Mouse (Mus musculus) stomach, embryonic 14.5 days (tissue): ENCODE data around the gene 2900026A02Rik. TPM values are rescaled to one million over a fixed set of nuclear protein-coding genes. Genes with fewer than 3 reads are reported as not detected.

ENCODE experiments used
- polyA plus RNA-seq: library from polyadenylated mRNA; unstranded; fragments of >200 nt; fragmentation: Nextera tagmentation; extraction: Ambion mirVana; gene quantifications from 2 replicates; pipeline ENCODE4 v1.2.1, GENCODE M21; 2014

The 2900026A02Rik gene
- polyA plus RNA-seq, 1 experiment from 2014 or later = 9.2 TPM

Other genes starting within 250 kb of the 2900026A02Rik start
- 15.5 and 18.2 TPM in 2 replicates for gene Grk3, start 205.4 kb downstream of the 2900026A02Rik start, polyA plus RNA-seq
- not detected in 2 replicates for gene Crybb2, start 151.1 kb downstream of the 2900026A02Rik start, polyA plus RNA-seq
- gene Crybb3, start 139.7 kb downstream of the 2900026A02Rik start, polyA plus RNA-seq = 1.1 and 2.1 TPM in 2 replicates
- gene Tmem211, start 5.7 kb upstream of the 2900026A02Rik start, polyA plus RNA-seq = not detected in 2 replicates
- gene Sgsm1, start 89.5 kb upstream of the 2900026A02Rik start, polyA plus RNA-seq = 4.6 and 6.4 TPM in 2 replicates
- not detected in 2 replicates for gene Aym1, start 136.1 kb upstream of the 2900026A02Rik start, polyA plus RNA-seq